ENCODE assay signal across 20 mouse cellular contexts in the genomic region with DNA sequence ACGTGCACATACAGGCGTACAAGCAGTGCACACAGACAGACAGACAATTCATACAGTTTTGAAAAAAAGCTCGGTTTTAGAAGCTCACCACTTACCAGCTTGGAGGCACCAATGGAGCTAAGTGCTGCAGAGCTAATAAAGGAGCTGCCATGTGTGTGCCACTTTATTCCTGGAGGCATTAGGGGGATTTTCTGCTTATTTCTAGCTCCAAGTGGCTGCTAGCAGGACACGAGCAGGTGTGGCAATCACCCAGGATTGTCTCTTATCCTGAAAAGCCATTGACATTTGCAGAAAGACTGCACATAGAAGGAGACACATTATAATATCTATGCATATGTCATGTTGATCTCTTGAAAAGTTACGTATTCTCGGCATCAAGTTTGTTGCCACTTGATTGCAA.
"Had no signal": no experiment of that assay in that cellular context is flagged by ENCODE, and none has a peak within 500 bp of the region (broad histone marks: within the 10 kb centered on the region; RNA-seq: fewer than 3 reads in every experiment).

No protein-coding gene starts in this region.

- H3K9ac ChIP-seq: heart, embryonic 12.5 days; hindbrain, embryonic 12.5 days; hindbrain, embryonic 14.5 days; intestine, embryonic 15.5 days; limb, embryonic 12.5 days had no signal

- H3K4me2 ChIP-seq: heart, embryonic 12.5 days; hindbrain, embryonic 12.5 days; hindbrain, embryonic 14.5 days; intestine, embryonic 15.5 days; limb, embryonic 12.5 days had no signal

- H3K27me3 ChIP-seq: heart, embryonic 12.5 days; hindbrain, embryonic 12.5 days; intestine, embryonic 15.5 days; limb, embryonic 12.5 days had no signal

- ATAC-seq: forebrain, embryonic 16.5 days; hindbrain, embryonic 16.5 days; inflammation-experienced regulatory T-cells, adult 6 months; intestine, postnatal 0 days had no signal

- H3K9me3 ChIP-seq: heart, embryonic 10.5 days; heart, embryonic 12.5 days; hindbrain, embryonic 10.5 days; hindbrain, embryonic 12.5 days; intestine, embryonic 15.5 days; limb, embryonic 10.5 days; limb, embryonic 12.5 days had no signal

- H3K4me1 ChIP-seq: hindbrain, embryonic 10.5 days; hindbrain, embryonic 12.5 days; intestine, embryonic 15.5 days had no signal

- H3K27ac ChIP-seq: gastrocnemius, adult 2 months; heart, adult 2 months; heart, embryonic 10.5 days; hindbrain, embryonic 10.5 days; hindbrain, embryonic 12.5 days; hindbrain, embryonic 14.5 days; intestine, embryonic 15.5 days; layer of hippocampus, adult 2 months; left cerebral cortex, adult 2 months; limb, embryonic 10.5 days; limb, embryonic 12.5 days had no signal

- DNase-seq: gastrocnemius, adult 2 months; gastrocnemius, postnatal 10 days; gastrocnemius, postnatal 25 days; heart, adult 2 months; heart, postnatal 10 days; heart, postnatal 4 days had no signal

- H3K36me3 ChIP-seq: heart, embryonic 10.5 days; heart, embryonic 12.5 days; hindbrain, embryonic 10.5 days; hindbrain, embryonic 12.5 days; intestine, embryonic 15.5 days; limb, embryonic 10.5 days; limb, embryonic 12.5 days had no signal

- H3K4me3 ChIP-seq: gastrocnemius, adult 2 months; heart, adult 2 months; heart, embryonic 10.5 days; heart, embryonic 12.5 days; hindbrain, embryonic 10.5 days; hindbrain, embryonic 12.5 days; intestine, embryonic 15.5 days; layer of hippocampus, adult 2 months; left cerebral cortex, adult 2 months; limb, embryonic 10.5 days; limb, embryonic 12.5 days had no signal
